Mouse (Mus musculus) olfactory bulb, adult 2 months (tissue): ENCODE measurements around the gene Bcl2l1.

Experiments
- CTCF ChIP-seq: fragments of 200-500 bp; IDR thresholded peaks from 2 replicates; pipeline ENCODE4 v1.5.1; 2012; ENCODE audit warnings: low read depth, mild to moderate bottlenecking, low read length, moderate library complexity; ENCODE audit not compliant: insufficient read depth
- POLR2A ChIP-seq: fragments of 200-500 bp; IDR thresholded peaks from 2 replicates; pipeline ENCODE4 v1.6.1; 2012; ENCODE audit warnings: mild to moderate bottlenecking, low read depth, low read length, moderate library complexity; ENCODE audit not compliant: insufficient read depth

- TF ChIP-seq POLR2A, result no peak
- no peak for TF ChIP-seq CTCF
Observed at GRCm38 (mm10) chr2:152825168-152825697, 6.3 kb downstream of the Bcl2l1 start.
